Mouse (Mus musculus) testis, adult 10 weeks (tissue): ENCODE data around the gene Bhlha9. TPM values are rescaled to one million over a fixed set of nuclear protein-coding genes. Genes with fewer than 3 reads are reported as not detected.

ENCODE experiments used
- polyA plus RNA-seq: library from polyadenylated mRNA; stranded (reverse); fragments of 350-450 nt; fragmentation: Illumina TruSeq; extraction: RNeasy Lipid Tissue Mini Kit (QIAGEN cat#74804); gene quantifications from one replicate; pipeline ENCODE4 v1.2.3, GENCODE M21; 2014; ENCODE audit warnings: low read depth, low replicate concordance

Gene Bhlha9
- not detected for polyA plus RNA-seq

GRCm38 (mm10) chr11:76671871-76672475 is at the start of gene Bhlha9:
TSS of gene Bhlha9 (plus strand) at chr11:76672470.

GRCm38 (mm10) chr11:76679508-76679907 is 7.2 kb downstream of the Bhlha9 start, which contains the start of gene Trarg1:
TSS of gene Trarg1 (plus strand) at chr11:76679808.

Other genes with a start within 250 kb of the Bhlha9 start
- gene Abr, start 50.2 kb upstream of the Bhlha9 start, polyA plus RNA-seq = 3.2 TPM
- gene Trarg1, start 7.3 kb downstream of the Bhlha9 start, polyA plus RNA-seq = not detected
- gene Gosr1, start 91.1 kb downstream of the Bhlha9 start, polyA plus RNA-seq = 36.0 TPM
- gene Cpd, start 174.5 kb downstream of the Bhlha9 start, polyA plus RNA-seq = 28.7 TPM
- gene Tmigd1, start 229.7 kb downstream of the Bhlha9 start, polyA plus RNA-seq = not detected